Comparison of ENCODE assay signal across 23 mouse cellular contexts in genomic region chr9:107347586-107348183, GRCm38 (mm10). TPM values are rescaled to one million over a fixed set of nuclear protein-coding genes. Genes with fewer than 3 reads are reported as not detected.
A peak's percentile ranks its signal among the peaks of the same experiment; 100 is the strongest.
DNase-seq lines count a peak whose midpoint lies in the region; ATAC-seq and TF ChIP-seq lines count a peak whose summit lies in the region.
"Had no signal": no experiment of that assay in that cellular context is flagged by ENCODE, and none has a peak within 500 bp of the region (broad histone marks: within the 10 kb centered on the region; RNA-seq: fewer than 3 reads in every experiment).

No protein-coding gene starts in this region.

- 60% methylated on average over 9 of the region's 9 CpGs for WGBS in hindbrain, postnatal 0 days
- 77% methylated on average over 9 of the region's 9 CpGs for WGBS in hindbrain, embryonic 13.5 days
- 74% methylated on average over 9 of the region's 9 CpGs for whole genome bisulfite sequencing in midbrain, embryonic 14.5 days

- peaks cover 4% of the 10 kb centered on the region; the same call in 1 of the 2 replicates for H3K4me1 ChIP-seq in hindbrain, postnatal 0 days (ENCODE audit: insufficient read depth, low read length)
- peaks cover 9% of the 10 kb centered on the region for H3K4me1 ChIP-seq in hindbrain, embryonic 13.5 days (replicated peaks)
- no peaks in the 10 kb centered on the region for H3K4me1 ChIP-seq in midbrain, embryonic 14.5 days (ENCODE audit: control insufficient read depth, insufficient read depth, low read length)
- H3K4me1 ChIP-seq: forebrain, embryonic 15.5 days; heart, embryonic 12.5 days; limb, embryonic 15.5 days; midbrain, embryonic 12.5 days had no signal

- H3K4me3 ChIP-seq in hindbrain, postnatal 0 days (ENCODE audit: low read length), result no peak overlapping the region
- H3K4me3 ChIP-seq in hindbrain, embryonic 13.5 days, result no peak overlapping the region
- no peak overlapping the region for H3K4me3 ChIP-seq in midbrain, embryonic 14.5 days (replicated peaks; ENCODE audit: low read depth, low read length)
- H3K4me3 ChIP-seq: forebrain, embryonic 15.5 days; heart, embryonic 12.5 days; limb, embryonic 15.5 days; midbrain, embryonic 12.5 days had no signal

- H3K36me3 ChIP-seq in hindbrain, postnatal 0 days (ENCODE audit: insufficient read depth, low read length), result no peaks in the 10 kb centered on the region
- peaks cover 8% of the 10 kb centered on the region; the same call in 1 of the 2 replicates for H3K36me3 ChIP-seq in hindbrain, embryonic 13.5 days
- H3K36me3 ChIP-seq in midbrain, embryonic 14.5 days (ENCODE audit: control insufficient read depth, insufficient read depth, low read length), result peaks cover 15% of the 10 kb centered on the region
- H3K36me3 ChIP-seq: forebrain, embryonic 15.5 days; heart, embryonic 12.5 days; limb, embryonic 15.5 days; midbrain, embryonic 12.5 days had no signal

- H3K27ac ChIP-seq in hindbrain, postnatal 0 days, result no peak overlapping the region
- no peak overlapping the region for H3K27ac ChIP-seq in hindbrain, embryonic 13.5 days
- H3K27ac ChIP-seq in midbrain, embryonic 14.5 days (replicated peaks; ENCODE audit: low read depth, low read length), result no peak overlapping the region
- H3K27ac ChIP-seq: forebrain, embryonic 15.5 days; hindbrain, embryonic 14.5 days; limb, embryonic 15.5 days; liver, embryonic 14.5 days; midbrain, embryonic 12.5 days had no signal

- H3K4me2 ChIP-seq in hindbrain, postnatal 0 days (ENCODE audit: low read depth, low read length), result no peak overlapping the region
- no peak overlapping the region for H3K4me2 ChIP-seq in hindbrain, embryonic 13.5 days
- no peak overlapping the region for H3K4me2 ChIP-seq in midbrain, embryonic 14.5 days (ENCODE audit: low read length)
- H3K4me2 ChIP-seq: forebrain, embryonic 15.5 days; heart, embryonic 12.5 days; hindbrain, embryonic 14.5 days; limb, embryonic 15.5 days; lung, embryonic 14.5 days; midbrain, embryonic 12.5 days had no signal

- no peaks in the 10 kb centered on the region for H3K9me3 ChIP-seq in hindbrain, postnatal 0 days (ENCODE audit: low read length)
- no peaks in the 10 kb centered on the region for H3K9me3 ChIP-seq in hindbrain, embryonic 13.5 days
- H3K9me3 ChIP-seq in midbrain, embryonic 14.5 days (ENCODE audit: control insufficient read depth, low read length), result no peaks in the 10 kb centered on the region
- H3K9me3 ChIP-seq: forebrain, embryonic 15.5 days; heart, embryonic 12.5 days; limb, embryonic 15.5 days; midbrain, embryonic 12.5 days had no signal

- TF ChIP-seq CTCF in hindbrain, postnatal 0 days (IDR thresholded peaks at IDR 0.05; ENCODE audit: low read depth), result no peak

- H3K9ac ChIP-seq in hindbrain, postnatal 0 days (replicated peaks; ENCODE audit: low read length), result no peak overlapping the region
- no peak overlapping the region for H3K9ac ChIP-seq in hindbrain, embryonic 13.5 days
- no peak overlapping the region for H3K9ac ChIP-seq in midbrain, embryonic 14.5 days (replicated peaks; ENCODE audit: low read length)
- H3K9ac ChIP-seq: forebrain, embryonic 15.5 days; heart, embryonic 12.5 days; hindbrain, embryonic 14.5 days; limb, embryonic 15.5 days; liver, embryonic 14.5 days; lung, embryonic 14.5 days; midbrain, embryonic 12.5 days had no signal

- H3K27me3 ChIP-seq in hindbrain, postnatal 0 days (ENCODE audit: insufficient read depth, low read length), result no peaks in the 10 kb centered on the region
- 0 out of 2 replicates have a peak, but pooled peaks cover 3% of the 10 kb centered on the region for H3K27me3 ChIP-seq in hindbrain, embryonic 13.5 days
- no peaks in the 10 kb centered on the region for H3K27me3 ChIP-seq in midbrain, embryonic 14.5 days (ENCODE audit: control insufficient read depth, insufficient read depth, low read length)
- H3K27me3 ChIP-seq: forebrain, embryonic 15.5 days had no signal

- ATAC-seq in hindbrain, postnatal 0 days, result no peak
- ATAC-seq in hindbrain, embryonic 13.5 days (ENCODE audit: low FRiP score), result no peak
- ATAC-seq in midbrain, embryonic 14.5 days (ENCODE audit: low FRiP score, low TSS enrichment), result no peak
- ATAC-seq: activated CD4-positive, CD25-positive, alpha-beta regulatory T cell, adult 4 months; forebrain, embryonic 15.5 days had no signal

- DNase-seq in gastrocnemius, adult 18-20 months (ENCODE audit: low spot score), result peak; percentile 53
- no peak for DNase-seq in gastrocnemius, postnatal 4 days (ENCODE audit: low spot score in 2 of 2)
- peak; percentile 30 for DNase-seq in hindbrain, postnatal 0 days (ENCODE audit: low spot score)
- peak; percentile 79 to 82 for DNase-seq in cerebellum, postnatal 10 days
- DNase-seq in cerebellum, postnatal 36 days, result peak; percentile 49 to 52
- no peak for DNase-seq in midbrain, embryonic 14.5 days
- DNase-seq: adrenal gland, postnatal 10 days; kidney, adult 2 months; kidney, postnatal 14 days; lung, embryonic 14.5 days; right cerebral cortex, postnatal 14 days had no signal

RNA-seq across cellular contexts. Expression of gene 6430571L13Rik, which starts 7.3 kb away (rescaled TPM):
- total RNA-seq in gastrocnemius, adult 18-20 months (2021), result 10 to 100 TPM; 31.8 to 32.2 TPM
- 10 to 100 TPM; 16.9 to 18.1 TPM for total RNA-seq in gastrocnemius, postnatal 4 days (2021)
- 12.5 and 27.7 TPM in 2 replicates for total RNA-seq in hindbrain, postnatal 0 days (2014; rRNA removed)
- 10.9 and 11.2 TPM in 2 replicates for polyA plus RNA-seq in hindbrain, postnatal 0 days (2015; fragmentation: Nextera tagmentation; extraction: Ambion mirVana)
- polyA plus RNA-seq in hindbrain, embryonic 13.5 days (2015; fragmentation: Nextera tagmentation; extraction: Ambion mirVana), result 7.8 and 8.3 TPM in 2 replicates
- polyA plus RNA-seq in midbrain, embryonic 14.5 days (2014; fragmentation: Nextera tagmentation; extraction: Ambion mirVana), result 4.1 and 6.3 TPM in 2 replicates
- total RNA-seq: megakaryocyte, adult 5-6 weeks; monocyte, adult 5-6 weeks; neutrophil, adult 5-6 weeks had no signal

RNA-seq across cellular contexts. Expression of gene Hemk1, which starts 9.5 kb away (rescaled TPM):
- total RNA-seq in gastrocnemius, adult 18-20 months (2021), result 10 to 100 TPM; 11.8 to 13.3 TPM
- 10 to 100 TPM; 14.0 to 14.5 TPM for total RNA-seq in gastrocnemius, postnatal 4 days (2021)
- total RNA-seq in hindbrain, postnatal 0 days (2014; rRNA removed), result 14.8 and 18.1 TPM in 2 replicates
- 13.6 and 16.4 TPM in 2 replicates for polyA plus RNA-seq in hindbrain, postnatal 0 days (2015; fragmentation: Nextera tagmentation; extraction: Ambion mirVana)
- polyA plus RNA-seq in hindbrain, embryonic 13.5 days (2015; fragmentation: Nextera tagmentation; extraction: Ambion mirVana), result 17.0 and 17.4 TPM in 2 replicates
- 20.9 and 21.7 TPM in 2 replicates for polyA plus RNA-seq in midbrain, embryonic 14.5 days (2014; fragmentation: Nextera tagmentation; extraction: Ambion mirVana)

RNA-seq across cellular contexts. Expression of gene Cacna2d2, which starts 51.7 kb away (rescaled TPM):
- under 1 TPM; 0.52 to 0.94 TPM for total RNA-seq in gastrocnemius, adult 18-20 months (2021)
- 1 to 10 TPM; 2.6 to 2.7 TPM for total RNA-seq in gastrocnemius, postnatal 4 days (2021)
- total RNA-seq in hindbrain, postnatal 0 days (2014; rRNA removed), result 108 and 134 TPM in 2 replicates
- polyA plus RNA-seq in hindbrain, postnatal 0 days (2015; fragmentation: Nextera tagmentation; extraction: Ambion mirVana), result 7.1 and 7.6 TPM in 2 replicates
- 7.6 and 8.3 TPM in 2 replicates for polyA plus RNA-seq in hindbrain, embryonic 13.5 days (2015; fragmentation: Nextera tagmentation; extraction: Ambion mirVana)
- 7.9 and 10.6 TPM in 2 replicates for polyA plus RNA-seq in midbrain, embryonic 14.5 days (2014; fragmentation: Nextera tagmentation; extraction: Ambion mirVana)
- total RNA-seq: MEL; monocyte, adult 5-6 weeks had no signal
- polyA plus RNA-seq: lung, embryonic 14.5 days had no signal

RNA-seq across cellular contexts. Expression of gene Cish, which starts 51.9 kb away (rescaled TPM):
- total RNA-seq in gastrocnemius, adult 18-20 months (2021), result 1 to 10 TPM; 6.0 to 6.6 TPM
- 10 to 100 TPM; 17.3 to 21.7 TPM for total RNA-seq in gastrocnemius, postnatal 4 days (2021)
- total RNA-seq in hindbrain, postnatal 0 days (2014; rRNA removed), result 2.8 and 5.3 TPM in 2 replicates
- 8.6 and 8.8 TPM in 2 replicates for polyA plus RNA-seq in hindbrain, postnatal 0 days (2015; fragmentation: Nextera tagmentation; extraction: Ambion mirVana)
- 8.4 and 9.6 TPM in 2 replicates for polyA plus RNA-seq in hindbrain, embryonic 13.5 days (2015; fragmentation: Nextera tagmentation; extraction: Ambion mirVana)
- 5.0 and 5.5 TPM in 2 replicates for polyA plus RNA-seq in midbrain, embryonic 14.5 days (2014; fragmentation: Nextera tagmentation; extraction: Ambion mirVana)

RNA-seq across cellular contexts. Expression of gene Mapkapk3, which starts 58.0 kb away (rescaled TPM):
- total RNA-seq in gastrocnemius, adult 18-20 months (2021), result 10 to 100 TPM; 33.6 to 34.8 TPM
- total RNA-seq in gastrocnemius, postnatal 4 days (2021), result 10 to 100 TPM; 19.7 to 22.8 TPM
- 3.5 and 3.8 TPM in 2 replicates for total RNA-seq in hindbrain, postnatal 0 days (2014; rRNA removed)
- 2.6 and 3.0 TPM in 2 replicates for polyA plus RNA-seq in hindbrain, postnatal 0 days (2015; fragmentation: Nextera tagmentation; extraction: Ambion mirVana)
- polyA plus RNA-seq in hindbrain, embryonic 13.5 days (2015; fragmentation: Nextera tagmentation; extraction: Ambion mirVana), result 2.8 and 3.7 TPM in 2 replicates
- polyA plus RNA-seq in midbrain, embryonic 14.5 days (2014; fragmentation: Nextera tagmentation; extraction: Ambion mirVana), result 1.5 and 1.8 TPM in 2 replicates

Comparison
In these comparisons a context has a peak if more than half of its experiments do, and no peak if none do; other contexts are left out.
1. DNase-seq: peak in gastrocnemius, adult 18-20 months (single experiment), hindbrain, postnatal 0 days (single experiment), cerebellum, postnatal 10 days (2 of 2) and cerebellum, postnatal 36 days (2 of 2); none in gastrocnemius, postnatal 4 days (0 of 2) and midbrain, embryonic 14.5 days (single experiment).
2. RNA of gene Cacna2d2, which starts 51.7 kb away (total RNA-seq): 108 to 134 TPM in hindbrain, postnatal 0 days; 2.6 to 2.7 TPM in gastrocnemius, postnatal 4 days and 0.52 to 0.94 TPM in gastrocnemius, adult 18-20 months; every median in the first group is over 10 times any median in the second.